Mouse (Mus musculus): ENCODE measurements at regions not wholly inside any gene's neighbourhood (a gene's known extent, or its start where the extent isn't known, plus 50 kb on each side); places are given as distances from the start of the nearest gene placed in this dataset.
A peak's percentile ranks its signal among the peaks of the same experiment; 100 is the strongest.
"Not testable (repeated sequence)": the region's sequence is repeated elsewhere in the genome, so short reads cannot be mapped to it uniquely, and the experiment has no call there.

DNA sequence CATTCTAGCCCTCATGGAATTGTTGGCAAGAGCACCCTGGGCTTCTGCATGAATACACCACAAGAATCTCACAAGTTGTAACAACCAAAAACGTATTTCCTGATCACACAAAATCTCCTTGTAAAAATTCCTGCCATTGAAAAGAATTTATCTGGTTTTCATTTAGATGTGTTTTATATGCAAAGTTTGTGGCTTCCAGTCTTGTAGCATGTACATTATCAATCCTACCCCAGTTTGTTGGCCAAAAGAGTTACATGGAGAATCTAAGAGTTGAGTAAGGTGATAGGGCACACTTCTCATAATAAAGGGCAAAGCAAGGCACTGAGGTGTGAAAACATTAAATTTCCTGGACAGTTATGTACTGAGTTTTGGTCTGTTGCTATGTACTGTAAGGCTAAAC is 1361.0 kb downstream of the Zfp704 start:
- peaks cover 1% of the 10 kb centered on the region; the same call in 1 of the 2 replicates for H3K27me3 ChIP-seq (ENCODE audit: control insufficient read depth, insufficient read depth, low read length)
- H3K27ac ChIP-seq (ENCODE audit: insufficient read depth, low read length), result no peak overlapping the region
- H3K4me1 ChIP-seq (ENCODE audit: control insufficient read depth, insufficient read depth, low read length), result no peaks in the 10 kb centered on the region
- H3K4me3 ChIP-seq (replicated peaks; ENCODE audit: insufficient read depth, low read depth, low read length), result no peak overlapping the region
- TF ChIP-seq CTCF (IDR thresholded peaks at IDR 0.05; ENCODE audit: borderline replicate concordance, insufficient read depth, low read depth, low read length) (no peak), POLR2A (IDR thresholded peaks at IDR 0.05; ENCODE audit: borderline replicate concordance, insufficient read depth, low read length) (no peak)
- DNase-seq, result no peak
- 29% methylated on average over 1 of the region's 1 CpGs for WGBS

DNA sequence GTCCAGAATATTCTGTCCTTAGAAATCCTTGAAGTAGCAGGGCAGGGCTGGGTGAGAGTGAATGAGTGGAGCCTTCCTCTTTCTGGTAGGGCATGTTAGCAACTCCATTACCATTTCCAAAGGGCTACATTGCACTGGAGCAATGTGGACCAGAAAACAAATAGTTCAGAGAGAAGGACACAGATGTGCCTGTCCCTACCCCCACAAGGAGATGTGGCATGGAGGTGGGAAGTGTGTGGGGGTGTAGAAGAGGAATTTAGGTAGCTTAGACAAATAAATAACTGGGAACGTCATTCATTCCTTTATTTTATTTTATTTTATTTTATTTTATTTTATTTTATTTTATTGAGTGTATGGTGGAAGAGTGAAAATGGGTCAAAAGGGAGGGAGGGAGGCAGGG is 1364.1 kb downstream of the Zfp704 start:
- WGBS, result 29% methylated on average over 1 of the region's 1 CpGs
- DNase-seq, result peak; percentile 25 to 47
- not testable (repeated sequence) for H3K4me3 ChIP-seq (replicated peaks; ENCODE audit: insufficient read depth, low read depth, low read length); H3K4me1 ChIP-seq (ENCODE audit: control insufficient read depth, insufficient read depth, low read length); H3K27ac ChIP-seq (ENCODE audit: insufficient read depth, low read length); H3K27me3 ChIP-seq (ENCODE audit: control insufficient read depth, insufficient read depth, low read length)

DNA sequence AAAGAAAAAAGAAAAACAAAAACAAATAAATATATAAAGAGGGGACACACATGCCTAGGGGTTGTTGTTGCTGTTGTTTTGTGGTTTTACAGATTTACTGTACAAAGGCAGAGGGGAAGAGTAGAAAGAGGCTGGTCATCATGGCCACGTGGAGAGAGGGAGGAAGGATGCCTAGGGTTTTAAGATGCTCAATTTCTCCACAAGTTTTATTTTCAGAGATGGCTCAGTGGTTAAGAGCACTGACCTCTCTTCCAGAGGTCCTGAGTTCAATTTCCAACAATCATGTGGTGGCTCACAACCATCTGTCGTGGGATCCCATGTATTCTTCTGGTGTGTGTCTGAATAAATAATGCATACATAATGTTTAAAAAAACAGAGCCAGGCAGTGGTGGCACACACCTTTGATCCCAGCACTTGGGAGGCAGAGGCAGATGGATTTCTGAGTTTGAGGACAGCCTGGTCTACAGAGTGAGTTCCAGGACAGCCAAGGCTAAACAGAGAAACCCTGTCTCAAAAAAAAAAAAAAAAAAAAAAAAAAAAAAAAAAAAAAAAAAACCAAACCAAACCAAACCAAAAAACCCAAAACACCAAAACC is 1364.6 kb downstream of the Zfp704 start:
- DNase-seq, result peak; percentile 9 to 18
- H3K27me3 ChIP-seq (ENCODE audit: control insufficient read depth, insufficient read depth, low read length); H3K27ac ChIP-seq (ENCODE audit: insufficient read depth, low read length); H3K4me1 ChIP-seq (ENCODE audit: control insufficient read depth, insufficient read depth, low read length); H3K4me3 ChIP-seq (replicated peaks; ENCODE audit: insufficient read depth, low read depth, low read length): not testable (repeated sequence)
- 63% methylated on average over 2 of the region's 2 CpGs for WGBS

DNA sequence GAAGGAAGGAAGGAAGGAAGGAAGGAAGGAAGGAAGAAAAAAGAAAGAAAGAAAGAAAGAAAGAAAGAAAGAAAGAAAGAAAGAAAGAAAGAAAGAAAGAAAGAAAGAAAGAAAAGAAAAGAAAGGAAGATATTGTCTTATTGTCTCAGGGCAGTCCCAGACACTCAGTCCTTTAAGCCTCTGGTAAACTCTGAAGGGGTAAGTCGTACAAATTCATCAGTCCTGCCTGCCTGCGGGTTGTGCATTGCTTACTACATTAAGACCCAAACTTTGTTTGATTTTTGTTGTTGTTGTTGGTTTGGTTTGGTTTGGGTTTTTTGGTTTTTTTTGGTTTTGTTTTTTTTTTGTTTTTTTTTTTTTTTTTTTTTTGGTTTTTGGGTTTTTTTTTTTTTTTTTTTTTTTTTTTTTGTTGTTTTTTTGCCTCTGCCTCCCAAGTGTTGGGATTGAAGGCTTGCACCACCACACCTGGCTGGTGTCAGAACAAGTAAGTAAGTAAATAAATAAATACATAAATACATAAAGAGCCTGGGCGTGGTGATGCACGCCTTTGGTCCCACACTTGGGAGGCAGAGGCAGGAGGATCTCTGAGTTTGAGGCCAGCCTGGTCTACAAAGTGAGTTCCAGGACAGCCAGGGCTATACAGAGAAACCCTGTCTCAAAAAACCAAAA is 1365.2 kb downstream of the Zfp704 start:
- not testable (repeated sequence) for DNase-seq; H3K4me3 ChIP-seq (replicated peaks; ENCODE audit: insufficient read depth, low read depth, low read length); H3K27ac ChIP-seq (ENCODE audit: insufficient read depth, low read length); H3K27me3 ChIP-seq (ENCODE audit: control insufficient read depth, insufficient read depth, low read length); H3K4me1 ChIP-seq (ENCODE audit: control insufficient read depth, insufficient read depth, low read length)
- WGBS, result 94% methylated on average over 4 of the region's 4 CpGs

DNA sequence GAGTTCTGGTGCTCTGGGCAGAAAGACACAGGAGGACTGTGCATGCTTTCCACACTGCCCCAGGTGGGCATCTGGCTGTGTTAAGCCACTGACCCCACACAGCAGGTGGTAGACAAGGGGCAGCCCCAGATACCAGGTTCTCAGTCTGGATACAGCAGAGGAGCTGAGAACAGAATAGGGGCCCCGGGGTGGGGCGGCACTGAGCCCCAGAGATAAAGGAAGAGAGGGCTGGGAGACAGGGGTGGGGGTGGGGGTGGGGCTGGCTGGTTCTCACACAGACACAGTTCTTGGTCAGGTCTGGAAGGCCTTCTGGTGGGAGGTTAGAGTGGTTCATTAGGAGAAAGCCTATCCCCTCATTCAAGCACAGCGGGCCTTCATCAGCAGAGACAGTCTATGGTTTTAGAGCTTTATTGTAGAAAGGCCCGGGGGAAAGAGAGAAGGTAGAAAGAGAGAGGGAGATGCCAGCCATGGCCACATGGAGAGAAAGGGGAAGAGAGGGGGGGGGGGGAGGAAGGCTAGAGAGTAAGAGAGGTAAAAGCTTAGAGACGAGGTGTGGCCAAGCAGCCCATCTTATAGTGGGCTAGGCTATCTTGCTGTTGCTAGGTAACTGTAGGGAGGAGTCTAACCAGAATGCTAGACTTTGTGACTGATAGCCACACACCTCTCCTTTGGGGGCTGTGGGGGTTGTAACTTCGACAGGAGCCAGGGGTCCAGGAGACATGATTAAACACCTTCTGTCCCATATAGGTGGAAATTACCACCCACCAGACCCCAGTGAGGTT is 1403.1 kb downstream of the Zfp704 start:
- WGBS, result 67% methylated on average over 6 of the region's 6 CpGs
- no peak for TF ChIP-seq CTCF (IDR thresholded peaks at IDR 0.05; ENCODE audit: borderline replicate concordance, insufficient read depth, low read depth, low read length)
- no peak for TF ChIP-seq POLR2A (IDR thresholded peaks at IDR 0.05; ENCODE audit: borderline replicate concordance, insufficient read depth, low read length)
- no peaks in the 10 kb centered on the region for H3K4me1 ChIP-seq (ENCODE audit: control insufficient read depth, insufficient read depth, low read length)
- H3K4me3 ChIP-seq (replicated peaks; ENCODE audit: insufficient read depth, low read depth, low read length), result no peak overlapping the region
- no peak overlapping the region for H3K27ac ChIP-seq (ENCODE audit: insufficient read depth, low read length)
- DNase-seq, result no peak
- no peaks in the 10 kb centered on the region for H3K27me3 ChIP-seq (ENCODE audit: control insufficient read depth, insufficient read depth, low read length)

DNA sequence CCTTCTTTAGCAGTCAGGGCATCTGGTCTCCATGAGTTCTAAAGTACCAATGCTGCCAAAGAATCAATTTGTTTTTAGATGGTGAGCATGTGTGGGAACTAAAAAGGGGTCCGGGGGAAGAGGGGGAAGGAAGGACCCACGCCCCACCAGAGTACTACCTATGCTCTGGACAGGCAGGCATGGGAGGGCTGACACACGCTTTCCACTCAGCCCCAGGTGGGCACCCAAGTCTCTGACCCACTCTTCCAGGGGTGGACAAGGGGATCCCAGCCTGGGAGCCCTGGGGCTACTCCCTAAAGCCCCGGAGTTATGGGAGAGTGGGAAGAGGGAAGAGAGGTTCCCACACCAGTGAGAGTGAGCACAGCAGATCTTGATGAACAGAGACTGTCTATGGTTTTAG is 1446.9 kb downstream of the Zfp704 start:
- Histone ChIP-seq H3K27me3 (ENCODE audit: control insufficient read depth, insufficient read depth, low read length) (no peaks in the 10 kb centered on the region), H3K4me1 (ENCODE audit: control insufficient read depth, insufficient read depth, low read length) (no peaks in the 10 kb centered on the region), H3K27ac (ENCODE audit: insufficient read depth, low read length) (no peak overlapping the region), H3K4me3 (replicated peaks; ENCODE audit: insufficient read depth, low read depth, low read length) (no peak overlapping the region)
- TF ChIP-seq CTCF (IDR thresholded peaks at IDR 0.05; ENCODE audit: borderline replicate concordance, insufficient read depth, low read depth, low read length), result no peak
- no peak for TF ChIP-seq POLR2A (IDR thresholded peaks at IDR 0.05; ENCODE audit: borderline replicate concordance, insufficient read depth, low read length)
- 83% methylated on average over 4 of the region's 4 CpGs for WGBS
- no peak for DNase-seq

DNA sequence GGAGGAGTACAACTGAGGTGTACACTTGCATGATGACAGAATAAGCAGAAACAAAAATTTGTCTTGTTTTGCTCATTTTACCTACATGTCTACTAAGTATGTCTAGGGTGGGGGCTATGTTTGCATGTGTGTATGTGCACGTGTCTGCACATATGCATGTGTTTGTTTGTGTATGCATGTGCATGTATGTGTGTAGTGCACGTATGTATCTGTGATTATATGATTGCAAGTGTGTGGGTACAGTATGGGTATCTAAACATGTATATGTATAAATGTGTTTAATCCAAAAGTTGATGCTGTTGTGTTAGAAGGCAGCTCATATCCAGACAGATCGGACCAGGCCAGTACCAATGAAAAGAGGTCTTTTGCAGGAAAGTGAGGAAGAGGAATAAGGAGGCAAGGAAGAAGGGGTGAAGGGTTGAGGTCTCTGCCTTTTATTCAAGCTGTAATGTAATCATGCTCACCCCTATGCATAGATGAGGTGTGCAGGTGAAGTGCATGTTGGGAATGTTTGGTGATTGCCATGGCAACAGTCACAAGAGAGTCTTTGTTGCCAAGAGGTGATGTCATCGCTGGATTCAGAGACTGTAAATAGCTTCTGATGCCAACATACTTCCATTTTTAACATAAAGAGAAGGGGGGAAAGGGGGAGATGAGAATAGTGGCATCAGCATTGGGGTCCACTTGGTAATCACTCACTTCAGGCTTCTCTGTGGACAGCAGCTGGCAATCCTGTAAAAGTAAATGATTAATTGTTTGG is 1447.7 kb downstream of the Zfp704 start:
- no peak for TF ChIP-seq POLR2A (IDR thresholded peaks at IDR 0.05; ENCODE audit: borderline replicate concordance, insufficient read depth, low read length)
- no peak for TF ChIP-seq CTCF (IDR thresholded peaks at IDR 0.05; ENCODE audit: borderline replicate concordance, insufficient read depth, low read depth, low read length)
- peak in 1 of 2 experiments; percentile 8 for DNase-seq

DNA sequence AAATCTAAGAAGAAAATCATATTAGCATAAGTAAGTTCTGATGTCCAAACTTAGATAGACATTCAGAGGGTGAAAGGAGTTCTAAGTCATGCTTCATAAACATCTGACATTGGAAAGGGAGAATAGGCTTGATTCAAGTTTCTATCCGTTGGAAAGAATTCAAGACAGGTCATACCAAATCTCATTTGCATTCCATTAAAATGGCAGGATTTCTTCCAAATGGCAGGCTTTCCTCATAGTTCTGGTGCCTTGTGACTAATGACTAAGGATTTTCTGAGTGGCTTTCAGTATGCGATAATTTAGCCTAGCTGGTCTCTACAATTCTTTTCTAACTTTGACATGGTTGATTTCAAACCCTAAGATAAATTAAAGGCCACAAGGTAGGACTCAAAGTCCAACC is 1466.9 kb downstream of the Zfp704 start:
- H3K27me3 ChIP-seq (ENCODE audit: control insufficient read depth, insufficient read depth, low read length), result no peaks in the 10 kb centered on the region
- WGBS, result 55% methylated on average over 2 of the region's 2 CpGs
- H3K4me1 ChIP-seq (ENCODE audit: control insufficient read depth, insufficient read depth, low read length), result 0 out of 2 replicates have a peak, but pooled peaks cover 3% of the 10 kb centered on the region
- no peak for DNase-seq
- TF ChIP-seq CTCF (IDR thresholded peaks at IDR 0.05; ENCODE audit: borderline replicate concordance, insufficient read depth, low read depth, low read length) (no peak), POLR2A (IDR thresholded peaks at IDR 0.05; ENCODE audit: borderline replicate concordance, insufficient read depth, low read length) (no peak)
- no peak overlapping the region for H3K4me3 ChIP-seq (replicated peaks; ENCODE audit: insufficient read depth, low read depth, low read length)
- no peak overlapping the region for H3K27ac ChIP-seq (ENCODE audit: insufficient read depth, low read length)

More for the DNA sequence above, 1447.7 kb downstream of the Zfp704 start:
- Histone ChIP-seq H3K27me3 (ENCODE audit: control insufficient read depth, insufficient read depth, low read length) (no peaks in the 10 kb centered on the region), H3K27ac (ENCODE audit: insufficient read depth, low read length) (no peak overlapping the region), H3K4me1 (ENCODE audit: control insufficient read depth, insufficient read depth, low read length) (no peaks in the 10 kb centered on the region), H3K4me3 (replicated peaks; ENCODE audit: insufficient read depth, low read depth, low read length) (no peak overlapping the region)
- WGBS, result 86% methylated on average over 4 of the region's 4 CpGs

All from cerebellum, adult 2 months (tissue).